Mouse (Mus musculus): ENCODE results near the gene Fam168a. TPM values are rescaled to one million over a fixed set of nuclear protein-coding genes. Genes with fewer than 3 reads are reported as not detected.
A peak's percentile ranks its signal among the peaks of the same experiment; 100 is the strongest.

Gene Fam168a
- polyA plus RNA-seq, 1 experiment: 127 TPM

- Histone ChIP-seq H3K4me1 (ENCODE audit: control insufficient read depth, insufficient read depth, low read length) (peaks cover 11% of the 10 kb centered on the region), H3K27ac (ENCODE audit: insufficient read depth, low read length) (no peak overlapping the region), H3K27me3 (ENCODE audit: control insufficient read depth, insufficient read depth, low read length) (no peaks in the 10 kb centered on the region), H3K4me3 (replicated peaks; ENCODE audit: insufficient read depth, low read depth, low read length) (no peak overlapping the region)
- no peak for DNase-seq
- 72% methylated on average over 5 of the region's 5 CpGs for WGBS
- no peak for TF ChIP-seq POLR2A (IDR thresholded peaks at IDR 0.05; ENCODE audit: borderline replicate concordance, insufficient read depth, low read length)
- TF ChIP-seq CTCF (IDR thresholded peaks at IDR 0.05; ENCODE audit: borderline replicate concordance, insufficient read depth, low read depth, low read length): no peak
Observed at GRCm38 (mm10) chr7:100854861-100855260, 148.4 kb downstream of the Fam168a start.

- 38% methylated on average over 4 of the region's 4 CpGs for WGBS
- H3K4me3 ChIP-seq (replicated peaks; ENCODE audit: insufficient read depth, low read depth, low read length): no peak overlapping the region
- TF ChIP-seq POLR2A (IDR thresholded peaks at IDR 0.05; ENCODE audit: borderline replicate concordance, insufficient read depth, low read length) (no peak), CTCF (IDR thresholded peaks at IDR 0.05; ENCODE audit: borderline replicate concordance, insufficient read depth, low read depth, low read length) (no peak)
- no peaks in the 10 kb centered on the region for H3K27me3 ChIP-seq (ENCODE audit: control insufficient read depth, insufficient read depth, low read length)
- H3K4me1 ChIP-seq (ENCODE audit: control insufficient read depth, insufficient read depth, low read length): peaks cover 11% of the 10 kb centered on the region
- no peak overlapping the region for H3K27ac ChIP-seq (ENCODE audit: insufficient read depth, low read length)
- no peak for DNase-seq
Observed at GRCm38 (mm10) chr7:100855300-100855699, 148.9 kb downstream of the Fam168a start.

GRCm38 (mm10) chr7:100855795-100856573 is 149.5 kb downstream of the Fam168a start:
- Histone ChIP-seq H3K4me3 (replicated peaks; ENCODE audit: insufficient read depth, low read depth, low read length) (no peak overlapping the region), H3K27ac (ENCODE audit: insufficient read depth, low read length) (no peak overlapping the region), H3K27me3 (ENCODE audit: control insufficient read depth, insufficient read depth, low read length) (no peaks in the 10 kb centered on the region), H3K4me1 (ENCODE audit: control insufficient read depth, insufficient read depth, low read length) (peaks cover 9% of the 10 kb centered on the region)
- DNase-seq: no peak
- TF ChIP-seq CTCF (IDR thresholded peaks at IDR 0.05; ENCODE audit: borderline replicate concordance, insufficient read depth, low read depth, low read length) (no peak), POLR2A (IDR thresholded peaks at IDR 0.05; ENCODE audit: borderline replicate concordance, insufficient read depth, low read length) (no peak)
- 83% methylated on average over 5 of the region's 5 CpGs for WGBS

GRCm38 (mm10) chr7:100860450-100860849 is 154.0 kb downstream of the Fam168a start:
- no peaks in the 10 kb centered on the region for H3K27me3 ChIP-seq (ENCODE audit: control insufficient read depth, insufficient read depth, low read length)
- peaks cover 6% of the 10 kb centered on the region; the same call in 1 of the 2 replicates for H3K4me1 ChIP-seq (ENCODE audit: control insufficient read depth, insufficient read depth, low read length)
- H3K27ac ChIP-seq (ENCODE audit: insufficient read depth, low read length): no peak overlapping the region
- 94% methylated on average over 3 of the region's 3 CpGs for WGBS
- TF ChIP-seq POLR2A (IDR thresholded peaks at IDR 0.05; ENCODE audit: borderline replicate concordance, insufficient read depth, low read length): no peak
- TF ChIP-seq CTCF (IDR thresholded peaks at IDR 0.05; ENCODE audit: borderline replicate concordance, insufficient read depth, low read depth, low read length): no peak
- DNase-seq: no peak
- no peak overlapping the region for H3K4me3 ChIP-seq (replicated peaks; ENCODE audit: insufficient read depth, low read depth, low read length)

GRCm38 (mm10) chr7:100861209-100861608 is 154.8 kb downstream of the Fam168a start:
- no peaks in the 10 kb centered on the region for H3K27me3 ChIP-seq (ENCODE audit: control insufficient read depth, insufficient read depth, low read length)
- peaks cover 6% of the 10 kb centered on the region; the same call in 1 of the 2 replicates for H3K4me1 ChIP-seq (ENCODE audit: control insufficient read depth, insufficient read depth, low read length)
- 92% methylated on average over 5 of the region's 5 CpGs for WGBS
- no peak for DNase-seq
- no peak for TF ChIP-seq CTCF (IDR thresholded peaks at IDR 0.05; ENCODE audit: borderline replicate concordance, insufficient read depth, low read depth, low read length)
- TF ChIP-seq POLR2A (IDR thresholded peaks at IDR 0.05; ENCODE audit: borderline replicate concordance, insufficient read depth, low read length): no peak
- H3K4me3 ChIP-seq (replicated peaks; ENCODE audit: insufficient read depth, low read depth, low read length): no peak overlapping the region
- no peak overlapping the region for H3K27ac ChIP-seq (ENCODE audit: insufficient read depth, low read length)

GRCm38 (mm10) chr7:100862353-100862752 is 155.9 kb downstream of the Fam168a start:
- no peak for DNase-seq
- WGBS: 19% methylated on average over 4 of the region's 4 CpGs
- Histone ChIP-seq H3K27ac (ENCODE audit: insufficient read depth, low read length) (no peak overlapping the region), H3K4me1 (ENCODE audit: control insufficient read depth, insufficient read depth, low read length) (peaks cover 6% of the 10 kb centered on the region; the same call in 1 of the 2 replicates), H3K4me3 (replicated peaks; ENCODE audit: insufficient read depth, low read depth, low read length) (peak overlapping the region; percentile 55), H3K27me3 (ENCODE audit: control insufficient read depth, insufficient read depth, low read length) (no peaks in the 10 kb centered on the region)
- no peak for TF ChIP-seq CTCF (IDR thresholded peaks at IDR 0.05; ENCODE audit: borderline replicate concordance, insufficient read depth, low read depth, low read length)
- TF ChIP-seq POLR2A (IDR thresholded peaks at IDR 0.05; ENCODE audit: borderline replicate concordance, insufficient read depth, low read length): no peak

GRCm38 (mm10) chr7:100862828-100863638 is 156.6 kb downstream of the Fam168a start, which contains the start of gene Relt:
Gene Relt (minus strand): TSS chr7:100863446.
- Histone ChIP-seq H3K27ac (ENCODE audit: insufficient read depth, low read length) (no peak within 1 kb of the TSS), H3K27me3 (ENCODE audit: control insufficient read depth, insufficient read depth, low read length) (no peaks in the 10 kb centered on the region), H3K4me1 (ENCODE audit: control insufficient read depth, insufficient read depth, low read length) (peaks cover 6% of the 10 kb centered on the region; the same call in 1 of the 2 replicates), H3K4me3 (replicated peaks; ENCODE audit: insufficient read depth, low read depth, low read length) (peak within 1 kb of the TSS; percentile 55)
- TF ChIP-seq CTCF (IDR thresholded peaks at IDR 0.05; ENCODE audit: borderline replicate concordance, insufficient read depth, low read depth, low read length): peak; percentile 79
- TF ChIP-seq POLR2A (IDR thresholded peaks at IDR 0.05; ENCODE audit: borderline replicate concordance, insufficient read depth, low read length): peak; percentile 62; the same call in 1 of the 2 replicates
- peak; percentile 92 to 95 for DNase-seq
- WGBS: under 1% methylated on average over 91 of the region's 91 CpGs

All from cerebellum, adult 2 months (tissue).